Mouse (Mus musculus) naive thymus-derived CD4-positive, alpha-beta T cell, adult 2 months (primary cell): Measurements from ENCODE around the gene Snap91.

Source experiments
- DNase-seq: peaks from one replicate; pipeline ENCODE4 v3.0.0-alpha.2; 2011; ENCODE audit warnings: low read depth

Snap91 gene

DNA sequence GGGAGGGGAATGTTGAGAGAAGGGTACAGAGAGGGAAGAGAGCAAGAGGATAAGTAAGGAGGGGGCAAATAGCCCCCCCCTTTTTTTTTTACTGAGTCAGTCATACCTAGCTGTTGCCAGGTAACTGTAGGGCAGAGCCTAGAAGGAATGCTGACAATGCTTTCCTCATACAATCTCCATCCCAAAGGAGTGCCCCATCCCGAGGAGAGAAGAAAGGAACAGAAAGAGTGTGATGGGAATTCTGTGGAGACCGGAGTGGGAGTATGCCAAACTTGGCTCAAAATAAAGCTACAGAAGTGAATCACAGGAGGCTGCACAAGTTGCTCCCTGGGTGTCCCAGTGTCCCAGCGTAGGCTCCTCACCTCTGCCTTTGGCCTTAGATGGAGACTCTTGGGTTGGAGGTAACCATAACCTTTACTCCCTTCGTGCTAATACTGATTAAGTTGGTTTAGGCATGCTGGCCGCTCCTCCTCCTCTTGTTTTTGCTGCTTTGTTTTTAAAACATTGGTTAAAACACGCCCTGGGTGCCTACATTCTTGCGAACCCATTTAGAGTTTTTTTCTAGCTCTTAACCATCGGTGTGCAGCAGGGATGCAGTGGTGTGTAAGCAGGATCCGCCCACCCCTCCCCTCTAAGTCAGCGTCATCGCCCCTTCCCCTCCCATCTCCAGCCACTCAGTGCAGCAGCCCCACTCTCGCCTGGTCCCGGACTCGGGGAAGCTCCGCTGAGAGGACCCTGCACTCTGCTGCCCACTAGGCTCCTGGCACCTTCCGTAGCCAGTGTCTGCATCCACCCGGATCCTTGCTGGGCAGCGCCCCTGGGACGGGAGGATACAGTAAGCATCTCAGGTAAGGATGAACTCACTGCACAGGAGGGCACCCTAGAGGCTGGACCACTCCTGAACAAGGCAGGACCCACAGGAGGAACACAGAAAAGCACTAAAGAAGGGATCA is 137.2 kb downstream of the Snap91 start, which contains the start of gene Prss35:
Prss35 (plus strand) TSS at position 691 of the 953 bp plus-strand sequence.
- DNase-seq: no peak

DNA sequence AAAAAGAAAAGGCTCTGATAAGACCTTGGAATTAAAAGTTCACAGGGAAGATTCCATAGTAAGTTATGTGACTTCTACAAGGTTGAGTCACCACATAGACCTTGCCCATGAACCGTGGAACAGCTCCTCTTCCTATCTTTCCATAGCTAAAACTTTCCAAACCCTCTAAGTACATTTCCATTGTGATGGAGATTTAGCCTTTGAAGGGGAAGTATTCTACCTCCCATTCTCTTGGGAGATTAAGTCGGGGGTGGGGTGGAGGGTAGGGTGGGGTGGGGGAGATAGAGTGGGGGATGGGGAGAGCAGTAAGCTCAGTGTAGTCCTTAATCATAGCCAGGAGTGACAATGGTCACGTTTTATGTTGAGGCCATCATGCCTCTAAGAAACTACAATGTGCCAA is 140.5 kb downstream of the Snap91 start:
- DNase-seq: no peak

DNA sequence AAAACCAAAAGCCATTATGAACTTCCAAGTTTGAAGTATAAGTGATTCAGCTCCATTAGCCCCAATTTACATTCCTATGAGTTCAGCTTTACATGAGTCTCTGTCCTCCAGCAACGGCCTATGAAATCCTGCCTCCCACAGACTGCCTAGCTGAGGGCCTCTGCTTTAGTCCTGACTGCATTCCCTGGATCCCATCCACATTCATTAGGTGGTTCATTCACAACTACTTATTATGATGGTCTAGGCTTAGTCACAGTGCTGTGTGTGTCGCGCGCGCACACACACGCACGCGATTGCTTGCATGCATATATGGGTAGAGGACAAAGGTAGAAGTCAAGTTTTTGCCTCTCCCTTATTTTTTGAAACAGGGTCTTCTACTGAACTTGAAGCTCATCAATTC is 141.7 kb downstream of the Snap91 start:
- no peak for DNase-seq

DNA sequence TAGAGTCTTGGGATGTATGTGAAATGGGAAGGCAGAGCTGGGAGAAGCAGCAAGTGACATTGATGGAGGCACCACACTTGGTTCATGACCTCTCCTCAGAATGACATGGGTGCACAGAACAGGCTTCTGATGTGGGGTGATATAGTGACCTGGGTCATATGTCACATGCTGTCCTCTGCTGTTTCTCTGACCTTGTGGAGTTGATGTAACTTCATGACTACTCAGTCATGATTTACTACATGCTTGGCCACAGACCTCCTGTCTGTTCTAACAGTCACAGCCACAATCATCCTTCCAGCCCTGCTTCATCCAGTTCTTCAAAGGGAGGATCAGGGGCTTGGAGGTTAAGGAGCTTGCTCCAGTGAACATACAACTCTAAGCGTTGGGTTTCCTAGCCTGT is 142.4 kb downstream of the Snap91 start:
- no peak for DNase-seq

DNA sequence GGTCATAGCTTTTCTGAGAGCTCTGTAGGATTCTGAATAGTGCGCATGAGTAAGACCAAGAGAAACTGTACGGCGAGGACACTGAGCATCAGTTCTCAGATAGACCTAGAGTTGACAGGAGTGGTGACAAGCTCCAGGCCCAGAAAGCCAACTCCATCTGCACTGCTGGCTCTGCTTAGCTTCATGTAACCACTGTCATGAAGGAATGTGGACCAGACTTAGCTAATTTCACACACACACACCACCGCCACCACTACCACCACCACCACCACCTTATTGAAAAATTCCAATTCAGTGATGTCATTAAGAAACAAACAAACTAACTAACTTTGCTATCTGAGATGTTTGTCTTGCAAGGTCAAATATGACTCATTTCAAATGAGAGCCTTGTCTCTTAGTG is 143.5 kb downstream of the Snap91 start:
- DNase-seq: no peak

DNA sequence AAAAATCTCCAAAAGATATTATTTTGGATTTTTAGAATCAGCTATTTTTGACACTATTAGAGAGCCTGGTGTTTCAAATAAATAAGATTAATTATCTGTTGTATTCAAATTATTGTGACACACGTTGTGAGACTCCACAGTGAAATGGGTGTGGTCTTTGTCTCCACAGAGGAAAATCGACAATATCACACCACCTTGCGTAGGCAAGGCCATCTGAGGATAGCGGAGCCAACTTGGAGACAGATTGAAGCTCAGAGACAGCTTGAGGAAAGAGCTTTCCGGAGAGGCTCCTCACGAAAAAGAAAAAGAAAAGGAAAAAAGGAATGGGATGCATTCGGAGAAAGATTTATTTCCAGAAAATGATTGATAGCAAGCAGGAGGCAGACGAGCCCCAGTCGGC is 145.7 kb downstream of the Snap91 start:
- no peak for DNase-seq

DNA sequence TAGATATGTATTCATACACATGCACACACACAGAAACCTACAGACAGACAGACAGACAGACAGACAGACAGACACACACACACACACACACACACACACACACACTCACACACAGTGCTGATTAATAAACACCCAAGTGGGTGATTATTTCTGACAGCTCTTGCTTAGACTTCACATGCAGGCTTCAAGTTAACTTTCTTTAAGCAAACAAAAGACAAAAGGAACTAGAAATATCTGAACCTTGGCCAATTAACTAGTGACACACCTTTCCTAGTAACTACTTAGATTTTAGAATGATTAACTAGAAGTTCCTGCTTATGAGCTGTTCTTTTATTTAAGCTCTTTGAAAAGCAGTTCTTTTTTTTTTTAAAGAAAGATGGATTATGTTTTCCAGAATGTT is 146.1 kb downstream of the Snap91 start:
- no peak for DNase-seq

DNA sequence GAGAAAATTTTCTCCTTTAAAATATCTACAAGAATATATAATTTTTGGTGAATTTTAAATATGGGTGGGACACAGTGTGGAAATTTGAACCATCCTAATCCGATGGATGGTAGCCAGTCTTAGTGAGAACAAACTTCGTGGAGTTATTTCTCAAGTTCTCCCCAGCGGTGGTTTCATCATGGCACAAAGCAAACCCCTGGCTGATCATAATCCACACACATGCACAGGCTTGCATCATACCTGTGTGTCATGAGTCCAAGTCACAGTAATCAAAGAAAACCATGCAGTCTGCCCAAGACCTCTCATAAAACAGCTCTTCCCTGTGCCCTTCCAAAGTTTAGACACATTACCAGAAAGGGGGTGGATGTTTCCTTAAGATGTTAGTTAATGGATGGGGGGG is 150.6 kb downstream of the Snap91 start:
- DNase-seq: no peak

DNA sequence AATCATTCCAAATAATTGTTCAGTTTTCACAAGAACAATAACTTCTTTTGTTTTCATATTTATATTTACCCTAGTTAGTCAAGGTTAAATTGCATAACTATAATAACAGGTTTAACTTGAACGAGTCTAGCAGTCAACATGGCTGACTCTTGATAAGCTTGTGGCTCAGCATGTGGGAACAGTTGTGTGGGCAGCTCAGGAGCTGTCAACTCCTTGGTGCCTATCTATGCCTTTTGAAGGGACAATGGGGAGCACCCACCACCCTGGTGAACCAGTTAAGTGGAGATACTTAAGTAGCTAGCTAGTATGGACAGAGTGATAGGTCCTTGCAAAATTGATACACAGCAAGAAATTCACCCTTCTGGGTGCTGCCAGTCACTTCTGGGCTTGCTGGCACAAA is 151.4 kb downstream of the Snap91 start:
- DNase-seq: no peak

DNA sequence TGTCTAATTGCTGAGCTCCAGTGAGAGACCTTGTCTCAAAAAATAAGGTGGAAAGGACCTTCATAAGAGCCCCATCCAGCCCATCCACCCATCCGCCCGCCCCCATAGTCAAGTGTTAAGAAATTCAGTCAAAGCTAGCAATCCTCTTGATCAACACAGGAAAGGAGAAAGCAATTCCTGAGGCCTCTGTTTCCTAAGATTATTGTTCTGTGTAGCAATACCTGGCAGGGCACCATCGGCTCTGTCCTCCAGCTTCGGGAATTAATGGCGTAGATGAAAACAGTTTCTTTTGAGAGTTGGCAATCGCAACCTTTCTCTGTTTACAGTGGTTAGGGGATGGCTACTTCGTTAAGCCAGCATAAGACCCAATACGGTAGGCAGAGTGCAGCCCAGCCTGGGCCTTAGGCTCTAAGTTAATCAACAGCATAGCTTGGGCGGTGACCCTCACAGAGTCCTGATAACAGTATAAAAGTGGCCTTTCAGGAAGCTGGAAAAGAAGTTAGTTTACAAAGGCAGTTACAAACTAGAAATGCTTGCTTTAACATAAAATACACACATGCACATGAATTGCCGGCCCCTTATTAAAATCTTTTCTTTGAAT is 152.1 kb downstream of the Snap91 start:
- no peak for DNase-seq

DNA sequence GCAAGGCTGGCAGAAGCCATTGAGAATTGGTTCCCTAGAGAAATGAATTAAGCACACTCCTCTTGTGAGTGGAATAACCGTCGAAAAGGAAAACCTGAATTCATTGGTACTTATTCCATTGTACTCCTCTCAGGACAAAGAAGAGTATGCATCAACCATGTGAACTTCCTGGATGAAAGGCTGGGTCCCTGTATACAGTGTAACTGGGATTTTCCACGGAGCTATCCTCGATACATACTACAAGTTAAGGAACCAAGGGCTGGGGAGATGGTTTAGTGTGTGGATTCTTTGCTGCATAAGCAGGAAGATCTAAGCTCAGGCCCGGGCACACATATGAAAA is 154.1 kb downstream of the Snap91 start:
- DNase-seq: no peak

DNA sequence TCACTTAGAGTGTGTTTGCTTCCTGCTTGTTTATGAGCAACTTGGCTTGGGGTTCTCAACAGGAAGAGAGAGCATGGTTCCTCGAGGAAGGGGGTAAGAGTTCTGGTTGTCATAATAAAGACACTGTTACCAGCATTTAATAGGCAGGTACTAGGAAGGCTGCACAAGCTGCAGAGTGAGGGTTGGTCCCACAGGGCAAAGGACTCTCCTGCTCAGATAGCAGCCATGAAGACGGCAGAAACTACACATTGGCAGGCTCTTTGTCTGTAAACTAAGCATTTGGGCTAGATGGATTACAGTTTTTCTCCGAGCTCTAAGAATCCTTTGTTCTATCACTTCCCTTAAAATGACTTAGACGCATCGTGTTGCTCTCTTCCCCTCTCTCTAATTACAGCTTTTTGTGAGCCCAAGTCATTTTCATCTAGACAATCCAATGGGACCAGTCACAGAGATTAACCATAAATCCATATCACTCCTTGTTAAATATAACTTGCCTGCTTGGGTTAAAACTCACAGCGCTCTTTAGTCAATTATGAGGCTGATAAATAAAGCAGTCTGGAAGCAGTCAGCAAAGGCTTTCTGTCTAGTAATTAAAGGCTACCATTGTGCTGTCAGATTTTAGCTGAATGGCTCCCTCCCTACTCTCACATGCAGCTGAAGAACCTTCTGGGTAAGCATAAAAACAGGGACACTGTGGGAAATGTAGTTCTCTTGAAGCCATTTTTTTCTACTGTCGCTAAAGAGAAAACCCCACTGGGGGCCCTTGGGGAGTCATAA is 154.7 kb downstream of the Snap91 start:
- no peak for DNase-seq

DNA sequence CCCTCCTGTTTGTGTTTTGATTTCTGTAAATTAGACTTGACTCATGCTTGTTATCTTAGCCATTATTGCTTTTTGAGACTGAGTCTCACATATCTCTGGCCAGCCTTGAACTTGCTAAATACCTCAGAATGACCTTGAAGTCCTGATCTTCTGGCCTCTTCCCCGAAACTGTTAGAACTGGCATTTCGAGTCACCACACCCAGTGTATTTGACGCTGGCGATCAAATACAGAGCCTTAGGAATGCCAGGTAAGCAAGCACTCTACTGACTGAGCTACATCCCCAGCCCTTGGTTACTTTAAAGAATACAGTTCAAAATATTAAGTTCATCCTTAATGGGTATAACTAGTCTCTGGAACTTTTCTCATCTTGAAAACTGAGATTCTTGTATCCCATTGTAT is 155.4 kb downstream of the Snap91 start:
- no peak for DNase-seq

DNA sequence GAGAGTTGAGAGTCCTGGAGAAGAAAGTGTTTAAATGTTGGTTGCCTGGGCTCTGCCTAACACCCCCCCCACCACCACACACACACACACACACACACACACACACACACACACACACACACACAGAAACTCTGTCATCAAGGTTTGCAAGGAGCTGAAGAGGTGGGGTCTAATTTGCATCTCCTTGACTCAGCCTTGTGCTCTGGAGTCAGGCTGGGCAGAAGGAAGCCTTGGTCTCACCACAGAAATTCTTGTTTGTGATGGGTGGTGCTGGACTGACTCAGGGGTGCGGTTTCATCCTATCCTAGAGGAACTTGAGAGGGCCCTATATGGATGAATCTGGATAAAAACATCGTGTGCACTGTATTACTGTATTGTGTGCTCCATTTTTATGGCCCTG is 159.7 kb downstream of the Snap91 start:
- DNase-seq: no peak

DNA sequence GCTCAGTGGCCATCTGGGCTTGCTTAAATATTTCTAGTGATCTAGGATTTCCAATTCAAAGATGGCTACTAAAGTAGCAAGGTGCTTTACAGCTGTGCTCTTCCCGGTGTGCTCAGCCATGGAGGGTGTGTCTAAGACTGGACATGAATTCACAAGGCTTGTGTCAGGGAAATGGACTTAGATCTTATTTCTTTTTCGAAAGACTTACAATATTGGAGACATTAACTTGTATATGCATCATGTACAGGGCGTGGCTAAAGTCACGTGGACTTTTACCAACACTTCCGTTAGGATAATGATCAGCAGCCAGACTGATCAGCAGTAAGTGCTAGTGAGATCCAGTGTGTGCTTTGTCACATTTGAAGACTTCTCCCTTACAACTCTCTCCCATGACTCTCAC is 160.2 kb downstream of the Snap91 start:
- DNase-seq: no peak

DNA sequence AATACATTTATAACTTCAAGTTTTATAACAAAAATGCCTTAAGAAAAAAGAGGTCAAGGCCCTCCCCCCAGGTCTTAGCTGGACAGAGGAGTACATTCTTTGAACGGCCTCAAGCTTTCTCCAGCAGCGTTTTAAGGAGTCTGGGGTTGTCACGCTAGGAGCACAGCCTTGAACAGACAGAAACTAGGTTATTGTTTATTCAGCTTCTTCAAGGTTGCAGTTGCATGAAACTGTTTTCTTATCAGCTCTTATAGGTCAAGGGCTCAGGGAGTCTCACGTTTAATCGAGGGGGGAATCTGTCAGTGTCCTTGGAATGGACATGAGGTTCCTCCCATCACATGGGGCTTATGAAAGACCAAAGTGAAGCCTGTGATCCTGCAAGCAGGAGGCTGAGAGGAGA is 163.3 kb downstream of the Snap91 start:
- no peak for DNase-seq

DNA sequence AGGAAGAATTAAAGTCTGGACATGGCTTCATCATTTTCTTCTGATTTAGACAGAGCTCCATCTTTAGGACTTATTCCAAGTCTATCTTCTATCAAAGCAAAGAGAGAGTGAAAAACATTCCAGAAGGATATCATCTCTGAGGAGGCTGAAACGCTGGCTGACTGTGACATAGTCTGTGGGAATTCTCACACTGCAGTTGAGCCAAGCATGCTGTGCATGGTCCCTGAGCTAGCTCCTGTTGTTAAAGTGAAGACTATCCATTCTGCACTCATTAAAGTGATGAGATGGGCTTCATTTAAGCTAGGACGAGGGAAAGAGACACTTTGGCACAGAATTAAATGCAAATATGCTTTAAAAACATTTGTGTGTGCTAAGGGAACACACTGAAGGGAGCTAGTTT is 163.9 kb downstream of the Snap91 start:
- DNase-seq: no peak
